Mouse (Mus musculus): ENCODE results near the gene Timm22.

Timm22 gene

GRCm38 (mm10) chr11:76436009-76436408, 29.3 kb downstream of the Timm22 start:
- no peak for DNase-seq (ENCODE audit: low spot score)

DNA sequence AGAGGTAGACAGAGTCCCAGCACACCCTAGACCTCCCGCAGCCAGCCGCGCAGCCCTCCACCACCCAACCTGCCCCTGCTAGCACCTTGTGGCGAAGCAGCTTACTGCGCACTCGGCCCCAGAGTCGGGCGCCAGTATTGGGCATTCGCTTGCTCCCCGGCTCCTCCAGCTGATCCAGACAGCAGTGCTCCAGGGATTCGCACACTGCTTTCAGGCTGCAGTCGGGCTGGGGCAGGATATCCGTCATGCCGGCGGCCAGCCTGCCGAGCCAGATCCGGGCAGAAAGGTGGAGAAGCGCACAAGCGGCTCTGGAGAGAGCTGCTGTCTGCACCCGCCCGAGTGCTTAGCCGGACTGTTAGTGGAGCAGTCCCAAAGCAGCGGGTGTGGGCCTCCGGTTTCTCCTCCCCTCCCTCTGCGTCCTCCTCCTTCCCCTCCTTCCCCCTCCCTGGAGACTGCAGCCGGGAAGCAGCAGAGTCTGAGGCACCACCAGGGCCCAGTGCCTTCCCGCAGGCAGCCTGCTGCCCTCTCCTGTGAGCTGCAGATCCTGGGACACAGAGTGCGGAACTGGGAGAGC, 30.2 kb downstream of the Timm22 start:
- DNase-seq (ENCODE audit: low spot score): peak; percentile 72

DNA sequence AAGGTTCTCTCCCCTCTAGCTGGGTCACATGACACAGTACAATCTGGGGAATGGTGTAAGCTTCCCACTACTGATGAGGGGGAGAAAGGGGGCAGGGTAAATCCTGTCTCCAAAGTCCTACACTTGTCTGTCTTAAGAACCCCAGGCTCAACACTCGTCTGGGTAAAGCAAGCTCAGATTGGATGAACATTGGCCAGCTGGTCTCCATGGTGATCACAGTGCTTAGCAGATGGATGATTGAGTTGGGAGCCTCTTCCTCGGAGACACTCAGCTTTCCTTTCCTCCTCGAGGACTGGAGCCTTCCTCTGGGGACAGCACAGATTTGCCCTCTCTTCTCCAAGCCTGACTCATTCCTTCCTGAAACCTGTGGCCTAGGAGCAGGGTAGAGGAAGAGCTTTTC, 32.9 kb downstream of the Timm22 start:
- DNase-seq (ENCODE audit: low spot score): peak; percentile 23

GRCm38 (mm10) chr11:76445459-76445858, 38.7 kb downstream of the Timm22 start:
- peak; percentile 65 for DNase-seq (ENCODE audit: low spot score)

- peak; percentile 91 for DNase-seq (ENCODE audit: low spot score)
These were observed 39.5 kb downstream of the Timm22 start for GRCm38 (mm10) chr11:76446251-76446650.

DNA sequence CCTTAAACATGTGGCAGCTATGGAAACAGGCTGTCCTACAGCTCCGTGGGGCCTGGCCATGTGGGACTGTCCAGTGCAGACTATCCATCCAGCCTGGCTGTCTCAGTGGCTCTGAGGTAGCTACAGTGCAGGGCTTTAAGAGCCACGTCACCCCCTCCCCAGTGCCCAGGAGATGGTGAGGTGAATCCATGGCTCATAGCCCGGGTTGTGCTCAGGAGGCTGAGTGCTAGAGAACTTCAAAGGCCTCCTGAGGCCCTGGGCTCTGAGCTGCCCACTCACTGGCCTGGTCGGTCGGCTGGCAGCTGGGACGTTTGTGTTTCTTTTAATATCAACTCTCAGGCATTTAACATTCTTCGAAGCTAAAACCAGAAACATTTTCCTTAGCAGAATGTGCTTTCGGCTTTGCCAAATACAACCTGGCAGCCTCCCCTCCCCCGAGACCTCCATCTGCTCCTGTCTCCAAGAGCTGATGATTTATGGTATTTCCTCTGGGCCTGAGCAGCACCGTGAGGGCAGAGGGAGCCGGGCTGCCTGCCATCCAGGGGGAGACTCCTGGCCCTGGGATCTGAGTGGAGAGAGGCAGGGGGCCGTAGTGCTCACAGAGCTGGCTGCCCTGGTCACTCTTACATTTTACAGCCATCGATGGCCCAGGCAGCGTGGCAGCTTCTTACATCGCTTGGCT, 42.9 kb downstream of the Timm22 start:
- peak; percentile 62 for DNase-seq (ENCODE audit: low spot score)

- peak; percentile 76 for DNase-seq (ENCODE audit: low spot score)
These were observed 43.4 kb downstream of the Timm22 start for GRCm38 (mm10) chr11:76450202-76450561.

DNA sequence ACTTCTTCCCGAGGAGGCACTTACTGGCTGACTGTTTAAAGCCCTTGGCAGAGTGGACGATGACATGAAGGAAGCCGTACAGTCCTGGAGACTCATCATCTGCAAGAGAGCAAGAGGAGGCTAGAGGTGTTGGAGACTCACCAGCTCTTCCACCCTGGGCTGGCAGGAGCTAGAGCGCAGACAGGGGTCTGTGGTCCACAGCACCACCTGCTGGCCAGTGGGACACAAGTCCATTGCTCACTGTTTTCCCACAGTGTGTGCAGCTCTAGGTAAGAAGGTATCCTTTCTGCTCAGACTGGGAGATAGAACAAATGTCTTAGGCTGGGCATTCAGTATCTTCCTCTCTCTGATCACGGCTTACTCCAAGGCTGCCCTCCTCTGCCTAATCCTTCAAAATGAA, 47.7 kb downstream of the Timm22 start:
- DNase-seq (ENCODE audit: low spot score): peak; percentile 88

DNA sequence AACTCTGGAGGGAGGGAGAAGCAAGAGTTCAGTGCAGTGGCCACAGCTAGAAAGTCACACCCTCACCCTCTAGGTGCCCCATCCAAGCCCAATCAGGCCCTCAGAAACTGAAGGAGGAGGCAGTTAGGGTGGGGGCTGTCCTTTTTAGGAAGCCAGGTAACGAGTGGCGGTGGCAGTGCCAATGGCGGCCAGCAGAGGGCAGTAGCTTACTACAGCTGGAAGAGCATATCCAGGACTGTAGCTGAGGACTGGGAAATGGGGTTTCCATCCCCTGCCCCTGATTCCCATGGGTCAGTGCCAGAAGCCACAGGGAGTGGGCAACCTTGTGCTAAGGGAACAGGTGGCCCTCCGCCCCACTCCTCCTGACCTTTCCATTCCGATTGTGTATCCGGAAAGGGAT, 49.5 kb downstream of the Timm22 start:
- peak; percentile 87 for DNase-seq (ENCODE audit: low spot score)

- DNase-seq (ENCODE audit: low spot score): no peak
These were observed 50.1 kb downstream of the Timm22 start for GRCm38 (mm10) chr11:76456897-76457296.

GRCm38 (mm10) chr11:76458730-76459129, 52.0 kb downstream of the Timm22 start:
- no peak for DNase-seq (ENCODE audit: low spot score)

- DNase-seq (ENCODE audit: low spot score): no peak
These were observed 52.7 kb downstream of the Timm22 start for GRCm38 (mm10) chr11:76459489-76459888.

DNA sequence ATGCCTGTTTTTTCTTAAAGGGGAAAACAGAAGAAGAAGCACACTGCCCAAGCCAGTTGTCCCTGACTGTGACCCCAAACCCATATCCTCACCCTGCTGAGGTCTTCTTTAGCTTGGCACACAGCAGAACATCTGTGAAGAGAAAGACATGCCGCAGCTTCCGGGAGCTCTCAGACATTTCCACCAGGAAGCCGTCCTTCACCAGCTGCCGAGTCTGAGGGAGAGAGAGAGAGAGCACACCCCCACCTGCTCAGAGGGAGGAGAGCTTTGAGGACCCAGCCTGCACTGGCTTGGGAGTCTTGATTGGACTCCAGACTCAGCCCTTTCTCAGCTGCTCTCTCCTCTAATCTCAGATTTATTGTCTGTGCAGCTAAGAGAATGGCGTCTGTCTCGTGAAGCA, 54.4 kb downstream of the Timm22 start:
- no peak for DNase-seq (ENCODE audit: low spot score)

DNA sequence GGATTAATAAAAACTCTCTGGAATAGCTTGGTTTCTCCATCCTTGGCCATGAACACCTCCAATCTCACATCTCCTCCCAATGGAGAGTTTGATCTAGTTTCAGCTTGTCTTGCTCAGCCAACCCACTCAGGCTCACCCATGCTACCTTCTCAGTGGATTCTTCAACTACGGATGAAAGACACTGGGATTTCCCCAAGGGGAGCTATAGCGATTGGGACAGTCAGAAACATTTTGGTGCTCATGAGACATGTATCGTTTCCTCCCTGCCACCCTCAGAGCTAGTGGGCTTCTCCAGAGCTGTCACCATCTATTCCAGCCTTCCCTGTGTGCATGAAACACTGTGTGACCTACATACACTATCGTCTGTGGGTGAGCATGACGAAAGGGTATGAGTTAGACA, 54.9 kb downstream of the Timm22 start:
- DNase-seq (ENCODE audit: low spot score): no peak

GRCm38 (mm10) chr11:76465879-76466278, 59.1 kb downstream of the Timm22 start:
- DNase-seq (ENCODE audit: low spot score): no peak

Measured in embryo, embryonic 10.5 days (tissue).